Mouse (Mus musculus): ENCODE measurements around the gene Pgpep1l. TPM values are rescaled to one million over a fixed set of nuclear protein-coding genes. Genes with fewer than 3 reads are reported as not detected.

Gene Pgpep1l
- polyA plus RNA-seq, 1 experiment from 2014 or later: not detected

GRCm38 (mm10) chr7:68221677-68222230, 42.3 kb downstream of the Pgpep1l start:
- Histone ChIP-seq H3K36me3 (ENCODE audit: control insufficient read depth, insufficient read depth) (0 out of 2 replicates have a peak, but pooled peaks cover 5% of the 10 kb centered on the region), H3K4me3 (ENCODE audit: low read depth, low read length) (no peak overlapping the region), H3K4me1 (ENCODE audit: control insufficient read depth, low read depth, low read length) (no peaks in the 10 kb centered on the region), H3K9me3 (replicated peaks; ENCODE audit: control insufficient read depth, low read length) (no peaks in the 10 kb centered on the region), H3K9ac (ENCODE audit: low read depth, low read length) (no peak overlapping the region), H3K27ac (ENCODE audit: low read length) (no peak overlapping the region), H3K4me2 (ENCODE audit: low read depth, low read length) (no peak overlapping the region), H3K27me3 (ENCODE audit: control insufficient read depth, insufficient read depth, low read depth, low read length) (no peaks in the 10 kb centered on the region)
- no peak for ATAC-seq (ENCODE audit: low read depth)
- 77% methylated on average over 9 of the region's 9 CpGs for WGBS (ENCODE audit: insufficient replicate concordance)

DNA sequence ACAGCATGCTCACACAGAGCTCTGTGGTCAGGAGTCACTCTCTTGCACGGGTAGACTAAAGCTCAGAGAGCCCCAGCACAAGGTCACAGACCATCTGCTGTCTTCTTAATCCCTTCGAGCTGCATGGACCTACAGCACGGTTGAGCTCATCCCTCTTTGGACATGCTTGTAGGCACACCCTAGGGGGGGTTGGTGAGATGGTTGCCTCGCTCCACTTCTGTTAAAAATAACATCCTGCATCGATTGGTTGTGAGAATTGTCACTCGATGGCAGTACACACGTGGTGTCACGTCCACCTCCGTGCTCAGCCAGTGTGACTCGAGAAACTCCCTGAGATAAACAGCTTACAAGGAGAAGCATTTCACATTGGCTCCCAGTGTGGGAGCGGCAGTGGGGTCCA, 45.2 kb downstream of the Pgpep1l start:
- 82% methylated on average over 11 of the region's 11 CpGs for WGBS (ENCODE audit: insufficient replicate concordance)
- Histone ChIP-seq H3K36me3 (ENCODE audit: control insufficient read depth, insufficient read depth) (no peaks in the 10 kb centered on the region), H3K4me3 (ENCODE audit: low read depth, low read length) (no peak overlapping the region), H3K27me3 (ENCODE audit: control insufficient read depth, insufficient read depth, low read depth, low read length) (no peaks in the 10 kb centered on the region), H3K9me3 (replicated peaks; ENCODE audit: control insufficient read depth, low read length) (no peaks in the 10 kb centered on the region), H3K4me1 (ENCODE audit: control insufficient read depth, low read depth, low read length) (no peaks in the 10 kb centered on the region), H3K27ac (ENCODE audit: low read length) (no peak overlapping the region), H3K4me2 (ENCODE audit: low read depth, low read length) (no peak overlapping the region), H3K9ac (ENCODE audit: low read depth, low read length) (no peak overlapping the region)
- ATAC-seq (ENCODE audit: low read depth): no peak

DNA sequence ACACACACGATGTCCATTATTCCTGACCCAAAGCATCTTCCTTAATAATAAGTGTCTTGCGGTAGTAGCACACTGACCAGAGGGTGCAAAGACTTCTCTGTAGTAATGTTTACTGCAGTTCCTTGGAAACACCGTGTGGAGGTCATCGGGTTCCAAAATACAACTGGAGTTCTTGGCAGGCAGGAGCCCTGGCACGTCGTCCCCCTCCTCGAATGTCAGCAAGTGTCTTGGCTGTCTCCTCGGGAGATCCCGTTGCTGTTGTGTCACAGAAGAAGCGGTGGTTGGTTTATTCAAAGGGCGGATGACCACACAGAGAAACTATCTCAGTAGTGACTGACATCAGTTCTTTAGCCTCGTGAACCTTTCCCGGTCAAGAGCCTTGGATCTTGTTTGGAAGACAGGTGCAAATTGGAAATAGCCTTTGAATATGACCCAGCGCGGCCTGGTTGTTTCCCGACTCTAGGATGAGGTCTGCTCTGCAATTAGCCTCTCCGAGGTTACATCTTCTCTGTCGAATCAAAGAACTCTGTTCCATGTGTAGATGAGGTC, 48.4 kb downstream of the Pgpep1l start:
- 85% methylated on average over 18 of the region's 18 CpGs for WGBS (ENCODE audit: insufficient replicate concordance)

GRCm38 (mm10) chr7:68213842-68214241, 50.2 kb downstream of the Pgpep1l start:
- Histone ChIP-seq H3K27ac (ENCODE audit: low read length) (no peak overlapping the region), H3K27me3 (ENCODE audit: control insufficient read depth, insufficient read depth, low read depth, low read length) (no peaks in the 10 kb centered on the region), H3K4me3 (ENCODE audit: low read depth, low read length) (no peak overlapping the region), H3K4me1 (ENCODE audit: control insufficient read depth, low read depth, low read length) (no peaks in the 10 kb centered on the region), H3K9me3 (replicated peaks; ENCODE audit: control insufficient read depth, low read length) (no peaks in the 10 kb centered on the region), H3K4me2 (ENCODE audit: low read depth, low read length) (no peak overlapping the region), H3K9ac (ENCODE audit: low read depth, low read length) (no peak overlapping the region), H3K36me3 (ENCODE audit: control insufficient read depth, insufficient read depth) (no peaks in the 10 kb centered on the region)
- 61% methylated on average over 5 of the region's 5 CpGs for WGBS (ENCODE audit: insufficient replicate concordance)
- ATAC-seq (ENCODE audit: low read depth): no peak

More for the DNA sequence above, 48.4 kb downstream of the Pgpep1l start:
- no peaks in the 10 kb centered on the region for H3K27me3 ChIP-seq (ENCODE audit: control insufficient read depth, insufficient read depth, low read depth, low read length)
- H3K27ac ChIP-seq (ENCODE audit: low read length): no peak overlapping the region
- no peak overlapping the region for H3K4me2 ChIP-seq (ENCODE audit: low read depth, low read length)
- no peak overlapping the region for H3K4me3 ChIP-seq (ENCODE audit: low read depth, low read length)
- ATAC-seq (ENCODE audit: low read depth): no peak
- no peaks in the 10 kb centered on the region for H3K9me3 ChIP-seq (replicated peaks; ENCODE audit: control insufficient read depth, low read length)
- H3K4me1 ChIP-seq (ENCODE audit: control insufficient read depth, low read depth, low read length): no peaks in the 10 kb centered on the region
- H3K9ac ChIP-seq (ENCODE audit: low read depth, low read length): no peak overlapping the region
- no peaks in the 10 kb centered on the region for H3K36me3 ChIP-seq (ENCODE audit: control insufficient read depth, insufficient read depth)

DNA sequence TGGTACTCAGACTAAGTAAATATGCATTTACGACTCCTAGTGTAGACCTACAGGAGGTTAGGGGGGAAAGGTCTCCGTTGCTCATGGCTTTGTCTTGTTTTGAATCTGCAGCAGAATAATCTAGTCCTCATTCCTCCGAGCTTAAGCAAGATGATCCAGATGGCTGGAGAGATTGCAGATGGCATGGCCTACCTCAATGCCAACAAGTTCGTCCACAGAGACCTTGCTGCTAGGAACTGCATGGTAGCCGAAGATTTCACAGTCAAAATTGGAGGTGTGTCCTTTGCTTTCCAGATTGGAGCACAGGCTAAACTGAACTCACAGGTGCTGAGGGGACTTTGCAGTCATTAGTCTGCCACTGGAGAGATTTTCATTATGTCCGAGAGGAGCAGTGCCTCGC, 52.1 kb downstream of the Pgpep1l start:
- Histone ChIP-seq H3K4me1 (ENCODE audit: control insufficient read depth, low read depth, low read length) (no peaks in the 10 kb centered on the region), H3K9ac (ENCODE audit: low read depth, low read length) (no peak overlapping the region), H3K4me3 (ENCODE audit: low read depth, low read length) (no peak overlapping the region), H3K27me3 (ENCODE audit: control insufficient read depth, insufficient read depth, low read depth, low read length) (no peaks in the 10 kb centered on the region), H3K4me2 (ENCODE audit: low read depth, low read length) (no peak overlapping the region), H3K9me3 (replicated peaks; ENCODE audit: control insufficient read depth, low read length) (no peaks in the 10 kb centered on the region), H3K27ac (ENCODE audit: low read length) (no peak overlapping the region), H3K36me3 (ENCODE audit: control insufficient read depth, insufficient read depth) (no peaks in the 10 kb centered on the region)
- WGBS (ENCODE audit: insufficient replicate concordance): 67% methylated on average over 7 of the region's 7 CpGs
- ATAC-seq (ENCODE audit: low read depth): no peak

DNA sequence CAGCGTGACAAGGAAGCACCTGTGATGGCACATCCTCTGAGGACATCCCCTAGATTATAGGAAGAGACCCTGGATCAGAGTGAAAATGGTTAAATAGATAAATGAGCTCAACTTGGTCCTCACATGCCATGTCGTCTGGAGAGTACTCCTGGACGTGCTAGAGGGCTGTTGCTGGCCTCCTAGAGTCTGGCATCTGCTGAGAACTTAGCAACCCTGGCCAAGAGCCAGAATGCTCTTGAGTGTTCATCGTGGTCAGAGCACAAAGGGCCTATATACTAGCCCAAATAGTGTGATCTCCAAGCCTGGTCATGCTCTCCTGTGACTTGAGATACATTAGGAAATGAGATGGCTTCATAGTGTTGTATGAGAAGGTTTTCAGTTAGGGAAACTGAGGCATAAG, 53.6 kb downstream of the Pgpep1l start:
- H3K27me3 ChIP-seq (ENCODE audit: control insufficient read depth, insufficient read depth, low read depth, low read length): no peaks in the 10 kb centered on the region
- H3K4me2 ChIP-seq (ENCODE audit: low read depth, low read length): no peak overlapping the region
- H3K36me3 ChIP-seq (ENCODE audit: control insufficient read depth, insufficient read depth): no peaks in the 10 kb centered on the region
- H3K27ac ChIP-seq (ENCODE audit: low read length): no peak overlapping the region
- ATAC-seq (ENCODE audit: low read depth): no peak
- H3K9me3 ChIP-seq (replicated peaks; ENCODE audit: control insufficient read depth, low read length): no peaks in the 10 kb centered on the region
- WGBS (ENCODE audit: insufficient replicate concordance): 58% methylated on average over 4 of the region's 4 CpGs
- no peak overlapping the region for H3K4me3 ChIP-seq (ENCODE audit: low read depth, low read length)
- no peaks in the 10 kb centered on the region for H3K4me1 ChIP-seq (ENCODE audit: control insufficient read depth, low read depth, low read length)
- H3K9ac ChIP-seq (ENCODE audit: low read depth, low read length): no peak overlapping the region

DNA sequence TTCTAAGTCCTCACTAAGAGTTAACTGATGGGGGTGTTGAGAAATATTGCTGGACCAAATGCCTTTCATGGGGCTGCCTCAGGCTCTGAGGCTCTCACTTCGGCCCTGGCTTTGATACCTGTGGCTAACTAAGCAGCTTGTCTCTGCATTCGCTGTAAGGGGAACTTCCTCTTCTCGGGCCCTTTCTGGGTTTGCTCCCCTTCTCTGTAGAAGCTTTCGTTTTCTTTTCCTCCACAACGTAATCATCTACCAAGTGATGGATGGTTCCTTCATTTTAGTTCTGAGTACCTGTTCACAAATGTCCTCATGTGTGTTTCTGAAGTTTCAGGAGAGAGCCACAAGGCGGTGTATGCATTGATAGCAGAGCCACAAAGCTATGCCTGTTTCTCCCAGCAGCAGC, 55.0 kb downstream of the Pgpep1l start:
- no peaks in the 10 kb centered on the region for H3K27me3 ChIP-seq (ENCODE audit: control insufficient read depth, insufficient read depth, low read depth, low read length)
- H3K9ac ChIP-seq (ENCODE audit: low read depth, low read length): no peak overlapping the region
- 60% methylated on average over 6 of the region's 6 CpGs for WGBS (ENCODE audit: insufficient replicate concordance)
- H3K4me2 ChIP-seq (ENCODE audit: low read depth, low read length): no peak overlapping the region
- H3K4me1 ChIP-seq (ENCODE audit: control insufficient read depth, low read depth, low read length): no peaks in the 10 kb centered on the region
- no peak for ATAC-seq (ENCODE audit: low read depth)
- no peaks in the 10 kb centered on the region for H3K36me3 ChIP-seq (ENCODE audit: control insufficient read depth, insufficient read depth)
- H3K27ac ChIP-seq (ENCODE audit: low read length): no peak overlapping the region
- no peaks in the 10 kb centered on the region for H3K9me3 ChIP-seq (replicated peaks; ENCODE audit: control insufficient read depth, low read length)
- H3K4me3 ChIP-seq (ENCODE audit: low read depth, low read length): no peak overlapping the region

GRCm38 (mm10) chr7:68205776-68206427, 58.1 kb downstream of the Pgpep1l start:
- no peak overlapping the region for H3K9ac ChIP-seq (ENCODE audit: low read depth, low read length)
- H3K9me3 ChIP-seq (replicated peaks; ENCODE audit: control insufficient read depth, low read length): no peaks in the 10 kb centered on the region
- H3K27me3 ChIP-seq (ENCODE audit: control insufficient read depth, insufficient read depth, low read depth, low read length): no peaks in the 10 kb centered on the region
- no peak overlapping the region for H3K4me2 ChIP-seq (ENCODE audit: low read depth, low read length)
- H3K36me3 ChIP-seq (ENCODE audit: control insufficient read depth, insufficient read depth): no peaks in the 10 kb centered on the region
- H3K27ac ChIP-seq (ENCODE audit: low read length): no peak overlapping the region
- ATAC-seq (ENCODE audit: low read depth): no peak
- H3K4me1 ChIP-seq (ENCODE audit: control insufficient read depth, low read depth, low read length): no peaks in the 10 kb centered on the region
- WGBS (ENCODE audit: insufficient replicate concordance): 81% methylated on average over 8 of the region's 8 CpGs
- no peak overlapping the region for H3K4me3 ChIP-seq (ENCODE audit: low read depth, low read length)

DNA sequence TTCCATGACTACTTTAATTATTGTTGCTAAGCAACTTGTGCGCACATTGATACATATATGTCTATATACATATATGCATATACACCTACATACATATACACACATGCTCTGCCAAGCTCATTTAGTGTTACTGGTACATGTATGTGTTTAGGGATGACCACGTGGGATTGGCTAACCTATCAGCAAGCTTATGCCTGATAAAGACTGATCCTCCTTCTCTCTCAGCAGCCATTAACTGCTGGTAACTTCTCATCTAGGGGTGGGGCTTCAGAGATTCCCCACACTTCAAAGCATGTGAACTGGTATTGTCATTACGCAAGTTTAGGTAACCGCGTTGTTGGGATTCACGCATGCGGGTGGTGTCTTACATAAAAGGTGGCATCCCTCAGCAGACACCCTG, 64.4 kb downstream of the Pgpep1l start:
- Histone ChIP-seq H3K27ac (ENCODE audit: low read length) (no peak overlapping the region), H3K36me3 (ENCODE audit: control insufficient read depth, insufficient read depth) (peaks cover 7% of the 10 kb centered on the region), H3K9me3 (replicated peaks; ENCODE audit: control insufficient read depth, low read length) (no peaks in the 10 kb centered on the region), H3K27me3 (ENCODE audit: control insufficient read depth, insufficient read depth, low read depth, low read length) (no peaks in the 10 kb centered on the region), H3K4me1 (ENCODE audit: control insufficient read depth, low read depth, low read length) (no peaks in the 10 kb centered on the region), H3K9ac (ENCODE audit: low read depth, low read length) (no peak overlapping the region), H3K4me3 (ENCODE audit: low read depth, low read length) (no peak overlapping the region), H3K4me2 (ENCODE audit: low read depth, low read length) (no peak overlapping the region)
- WGBS (ENCODE audit: insufficient replicate concordance): 78% methylated on average over 7 of the region's 7 CpGs
- ATAC-seq (ENCODE audit: low read depth): no peak

All from liver, embryonic 16.5 days (tissue).